Mouse (Mus musculus): ENCODE data around the gene Lsm12.

DNA sequence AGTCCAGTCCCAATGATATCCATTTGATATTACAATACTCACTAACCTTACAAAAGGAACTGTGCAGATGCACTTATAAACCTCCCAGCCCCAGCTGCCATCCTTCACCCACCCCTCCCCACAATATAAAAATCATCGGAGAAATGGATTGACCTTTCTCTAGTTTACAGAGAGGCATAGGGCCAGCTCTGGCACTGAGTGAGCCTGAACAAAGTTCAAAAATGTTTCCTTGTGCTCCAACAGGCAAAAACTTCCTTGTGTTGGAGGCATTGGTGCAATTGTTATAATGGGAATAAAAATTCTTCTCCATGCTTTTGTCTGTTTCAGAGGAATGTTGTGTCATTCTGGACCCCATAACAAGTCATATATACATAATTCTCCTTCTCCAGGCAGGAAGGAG, 1.1 kb upstream of the Lsm12 start:
- TF ChIP-seq POLR2A (IDR thresholded peaks at IDR 0.05; ENCODE audit: extremely low read depth, insufficient read depth, low read length) (no peak), CTCF (IDR thresholded peaks at IDR 0.05; ENCODE audit: extremely low read depth, insufficient read depth, low read length) (no peak)

Measured in cortical plate, adult 2 months (tissue).